In the genomic region with DNA sequence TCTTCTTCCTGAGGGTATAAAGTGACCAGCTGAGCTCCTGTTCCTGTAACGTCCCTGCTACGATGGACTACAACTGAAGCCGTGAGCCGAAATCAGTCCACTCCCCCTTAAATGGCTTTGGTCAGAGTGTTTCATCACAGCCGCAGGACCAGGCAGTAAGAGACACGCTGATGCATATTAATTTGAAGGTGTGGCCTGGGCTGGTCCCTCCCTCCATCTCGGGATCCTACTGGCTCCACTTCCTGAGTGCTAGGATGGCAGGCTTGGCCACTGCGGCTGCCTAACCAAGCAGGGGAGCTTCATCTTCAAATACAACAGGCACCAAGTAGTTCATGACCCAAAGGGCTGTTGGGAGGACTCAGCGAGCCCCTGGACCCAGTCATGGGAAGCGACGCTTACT, we compare ENCODE assay signal across 13 mouse cellular contexts.
A peak's percentile ranks its signal among the peaks of the same experiment; 100 is the strongest.
DNase-seq lines count a peak whose midpoint lies in the region; ATAC-seq and TF ChIP-seq lines count a peak whose summit lies in the region.
"Had no signal": no experiment of that assay in that cellular context is flagged by ENCODE, and none has a peak within 500 bp of the region (broad histone marks: within the 10 kb centered on the region; RNA-seq: fewer than 3 reads in every experiment).

No protein-coding gene starts in this region.

- no peak for DNase-seq in forebrain, embryonic 11.5 days (ENCODE audit: low spot score)
- DNase-seq in kidney, postnatal 4 days, result peak; percentile 8 to 23
- DNase-seq in kidney, postnatal 10 days, result no peak
- no peak for DNase-seq in ES-E14 (ENCODE audit: low read depth, low spot score)
- no peak for DNase-seq in ovary, postnatal 36 days (ENCODE audit: low spot score)
- DNase-seq in thymus, postnatal 0 days (ENCODE audit: low spot score), result no peak
- DNase-seq: adrenal gland, adult 2 months; cerebellum, adult 9-10 months; liver, postnatal 0 days; lung, postnatal 4 days had no signal

- H3K4me1 ChIP-seq in forebrain, embryonic 12.5 days, result 0 out of 2 replicates have a peak, but pooled peaks cover 2% of the 10 kb centered on the region
- H3K4me1 ChIP-seq in forebrain, embryonic 11.5 days (replicated peaks; ENCODE audit: control insufficient read depth, insufficient read depth, low read length), result no peaks in the 10 kb centered on the region
- peaks cover 0 to 9% of the 10 kb centered on the region in 2 experiments; a peak in 1 of 4 replicates for H3K4me1 ChIP-seq in ES-E14 (ENCODE audit: control insufficient read depth in 2 of 2, insufficient read depth in 2 of 2, low read length in 2 of 2, poor library complexity in 1 of 2)
- H3K4me1 ChIP-seq in hindbrain, embryonic 13.5 days (replicated peaks), result 0 out of 2 replicates have a peak, but pooled peaks cover 4% of the 10 kb centered on the region

- ATAC-seq in forebrain, embryonic 12.5 days (ENCODE audit: low FRiP score), result no peak
- no peak for ATAC-seq in forebrain, embryonic 11.5 days (replicated peaks; ENCODE audit: low FRiP score)
- no peak for ATAC-seq in hindbrain, embryonic 13.5 days (ENCODE audit: low FRiP score)
- ATAC-seq: liver, postnatal 0 days had no signal

- peak overlapping the region; percentile 21; the same call in 1 of the 2 replicates for H3K4me2 ChIP-seq in forebrain, embryonic 12.5 days
- no peak overlapping the region for H3K4me2 ChIP-seq in forebrain, embryonic 11.5 days (ENCODE audit: low read depth, low read length, severe bottlenecking)
- H3K4me2 ChIP-seq in hindbrain, embryonic 13.5 days, result 0 out of 2 replicates have a peak overlapping the region, but pooled peaks have one; percentile 15

- H3K27ac ChIP-seq in forebrain, embryonic 12.5 days, result no peak overlapping the region
- H3K27ac ChIP-seq in forebrain, embryonic 11.5 days (ENCODE audit: low read depth, low read length), result no peak overlapping the region
- H3K27ac ChIP-seq in ES-E14 (ENCODE audit: insufficient read depth, low read depth, low read length, poor library complexity, severe bottlenecking), result no peak overlapping the region
- no peak overlapping the region for H3K27ac ChIP-seq in hindbrain, embryonic 13.5 days
- H3K27ac ChIP-seq: left cerebral cortex, adult 2 months had no signal

- H3K27me3 ChIP-seq in forebrain, embryonic 12.5 days, result peaks cover 18% of the 10 kb centered on the region
- H3K27me3 ChIP-seq in forebrain, embryonic 11.5 days (ENCODE audit: control insufficient read depth, insufficient read depth, low read length), result no peaks in the 10 kb centered on the region
- H3K27me3 ChIP-seq in hindbrain, embryonic 13.5 days, result peaks cover 8% of the 10 kb centered on the region

- no peaks in the 10 kb centered on the region for H3K36me3 ChIP-seq in forebrain, embryonic 12.5 days (replicated peaks)
- H3K36me3 ChIP-seq in forebrain, embryonic 11.5 days (ENCODE audit: control insufficient read depth, insufficient read depth, low read length), result no peaks in the 10 kb centered on the region
- H3K36me3 ChIP-seq in ES-E14 (ENCODE audit: control insufficient read depth, insufficient read depth, low read length, poor library complexity, severe bottlenecking), result no peaks in the 10 kb centered on the region
- H3K36me3 ChIP-seq in hindbrain, embryonic 13.5 days, result no peaks in the 10 kb centered on the region

- in situ Hi-C loops in ES-E14 (cut with MboI; ENCODE audit: low sequenced_read_pairs in 2 of 2, unreplicated experiment in 2 of 2), result no loop called here

- 38% methylated on average over 11 of the region's 11 CpGs for WGBS in forebrain, embryonic 12.5 days
- 40% methylated on average over 11 of the region's 11 CpGs for WGBS in forebrain, embryonic 11.5 days
- WGBS in hindbrain, embryonic 13.5 days, result 43% methylated on average over 11 of the region's 11 CpGs

- H3K9me3 ChIP-seq in forebrain, embryonic 12.5 days, result no peaks in the 10 kb centered on the region
- no peaks in the 10 kb centered on the region for H3K9me3 ChIP-seq in forebrain, embryonic 11.5 days (ENCODE audit: control insufficient read depth, low read length)
- no peaks in the 10 kb centered on the region for H3K9me3 ChIP-seq in ES-E14 (ENCODE audit: control insufficient read depth, insufficient read depth, low read depth, low read length)
- no peaks in the 10 kb centered on the region for H3K9me3 ChIP-seq in hindbrain, embryonic 13.5 days

- no peak overlapping the region for H3K9ac ChIP-seq in forebrain, embryonic 12.5 days
- H3K9ac ChIP-seq in forebrain, embryonic 11.5 days (ENCODE audit: low read length), result no peak overlapping the region
- no peak overlapping the region for H3K9ac ChIP-seq in ES-E14 (ENCODE audit: insufficient read depth, low read depth, low read length, poor library complexity, severe bottlenecking)
- H3K9ac ChIP-seq in hindbrain, embryonic 13.5 days, result no peak overlapping the region
- H3K9ac ChIP-seq: liver, postnatal 0 days had no signal

- no peak overlapping the region for H3K4me3 ChIP-seq in forebrain, embryonic 12.5 days (replicated peaks)
- no peak overlapping the region for H3K4me3 ChIP-seq in forebrain, embryonic 11.5 days (ENCODE audit: low read depth, low read length)
- peak overlapping the region; percentile 3 to 16; a peak in 2 of 4 replicates for H3K4me3 ChIP-seq in ES-E14 (ENCODE audit: insufficient read depth in 1 of 2, low read depth in 1 of 2, low read length in 2 of 2, poor library complexity in 1 of 2, severe bottlenecking in 1 of 2)
- no peak overlapping the region for H3K4me3 ChIP-seq in hindbrain, embryonic 13.5 days
- H3K4me3 ChIP-seq: left cerebral cortex, adult 2 months had no signal

TF ChIP-seq in ES-E14, 5 proteins besides CTCF, POLR2A, EP300 and RAD21:
- TF ChIP-seq MAFK (IDR thresholded peaks at IDR 0.05; ENCODE audit: insufficient read depth, low read depth, low read length), result no peak
- TF ChIP-seq ZNF384 (IDR thresholded peaks at IDR 0.05; ENCODE audit: low read depth, low read length), result no peak

Comparison
In these comparisons a context has a peak if more than half of its experiments do, and no peak if none do; other contexts are left out.
1. DNase-seq: peak in kidney, postnatal 4 days (2 of 2); none in forebrain, embryonic 11.5 days (single experiment), kidney, postnatal 10 days (single experiment), ES-E14 (single experiment), ovary, postnatal 36 days (single experiment) and thymus, postnatal 0 days (single experiment).
2. H3K4me3 ChIP-seq: peak in ES-E14 (2 of 2); none in forebrain, embryonic 12.5 days (single experiment), forebrain, embryonic 11.5 days (single experiment) and hindbrain, embryonic 13.5 days (single experiment).